Mouse (Mus musculus): ENCODE results near the gene Gm17409.

Gene Gm17409

GRCm38 (mm10) chr2:58485152-58485551 lies 15.2 kb downstream of the Gm17409 start:
- DNase-seq: no peak

- no peak for DNase-seq
Observed at GRCm38 (mm10) chr2:58485683-58486082, 15.8 kb downstream of the Gm17409 start.

- DNase-seq: no peak
Observed at GRCm38 (mm10) chr2:58486441-58487278, 16.7 kb downstream of the Gm17409 start.

GRCm38 (mm10) chr2:58487279-58487560 lies 17.3 kb downstream of the Gm17409 start:
- no peak for DNase-seq

- DNase-seq: no peak
Observed at GRCm38 (mm10) chr2:58488404-58488803, 18.5 kb downstream of the Gm17409 start.

GRCm38 (mm10) chr2:58489275-58489674 lies 19.4 kb downstream of the Gm17409 start:
- no peak for DNase-seq

- DNase-seq: no peak
Observed at GRCm38 (mm10) chr2:58493685-58494635, 24.0 kb downstream of the Gm17409 start.

GRCm38 (mm10) chr2:58495271-58495670 lies 25.4 kb downstream of the Gm17409 start:
- DNase-seq: no peak

GRCm38 (mm10) chr2:58496647-58497410 lies 26.9 kb downstream of the Gm17409 start:
- DNase-seq: no peak

- no peak for DNase-seq
Observed at GRCm38 (mm10) chr2:58505306-58506090, 35.6 kb downstream of the Gm17409 start.

- DNase-seq: no peak
Observed at GRCm38 (mm10) chr2:58510192-58510591, 40.3 kb downstream of the Gm17409 start.

- DNase-seq: no peak
Observed at GRCm38 (mm10) chr2:58513212-58513611, 43.3 kb downstream of the Gm17409 start.

GRCm38 (mm10) chr2:58514489-58514888 lies 44.6 kb downstream of the Gm17409 start:
- DNase-seq: no peak

- no peak for DNase-seq
Observed at GRCm38 (mm10) chr2:58516000-58516399, 46.1 kb downstream of the Gm17409 start.

- no peak for DNase-seq
Observed at GRCm38 (mm10) chr2:58516920-58517319, 47.0 kb downstream of the Gm17409 start.

GRCm38 (mm10) chr2:58518517-58518916 lies 48.6 kb downstream of the Gm17409 start:
- no peak for DNase-seq

Data from right cerebral cortex, postnatal 25 days (tissue).